Mouse (Mus musculus) macrophage (primary cell): ENCODE results near the gene Ccdc159. TPM values are rescaled to one million over a fixed set of nuclear protein-coding genes. Genes with fewer than 3 reads are reported as not detected.

Source experiments
- H3K27ac ChIP-seq: fragments of 350-480 bp; formaldehyde crosslinking; 2 replicates; pipeline ENCODE4 v1.9.0; 2021
- H3K36me3 ChIP-seq: fragments of 350-480 bp; formaldehyde crosslinking; 2 replicates; pipeline ENCODE4 v1.9.0; 2021; ENCODE audit errors: inconsistent target
- H3K4me3 ChIP-seq: fragments of 350-480 bp; formaldehyde crosslinking; 2 replicates; pipeline ENCODE4 v1.9.0; 2021; ENCODE audit errors: inconsistent target
- H3K79me2 ChIP-seq: fragments of 350-480 bp; formaldehyde crosslinking; 2 replicates; pipeline ENCODE4 v1.9.0; 2021; ENCODE audit errors: inconsistent target
- WGBS: methylation state at CpG from one replicate; pipeline ENCODE4 v1.1.7; 2026; ENCODE audit warnings: inconsistent platforms; ENCODE audit not compliant: missing documents; 5-methylcytosine and 5-hydroxymethylcytosine counted together
- polyA plus RNA-seq: library from polyadenylated mRNA; stranded (reverse); fragments of 250-400 nt; gene quantifications from 3 replicates; pipeline ENCODE4 v1.2.4, GENCODE M21; 2018; ENCODE audit warnings: inconsistent platforms

Ccdc159 gene
- polyA plus RNA-seq, 1 experiment from 2014 or later, result 0.63 TPM

DNA sequence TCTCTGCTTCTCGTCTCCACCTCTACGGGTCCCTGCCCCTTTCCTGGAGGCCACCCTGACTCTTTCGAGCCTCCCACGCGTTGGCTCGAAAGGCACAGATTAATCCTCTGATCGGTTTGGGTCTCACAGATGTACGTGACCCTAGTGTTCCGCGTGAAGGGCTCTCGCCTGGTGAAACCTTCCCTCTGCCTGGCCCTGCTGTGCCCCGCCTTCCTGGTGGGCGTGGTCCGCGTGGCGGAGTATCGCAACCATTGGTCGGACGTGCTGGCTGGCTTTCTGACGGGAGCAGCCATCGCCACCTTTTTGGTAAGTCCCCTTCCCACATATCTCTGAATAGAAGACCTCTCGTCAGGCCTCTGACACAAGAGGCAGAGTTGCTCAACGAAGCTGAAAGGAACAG is 17.0 kb downstream of the Ccdc159 start:
- WGBS, result 76% methylated on average over 23 of the region's 23 CpGs
- Histone ChIP-seq H3K4me3 (no peak overlapping the region), H3K27ac (no peak overlapping the region), H3K36me3 (no peaks in the 10 kb centered on the region), H3K79me2 (no peaks in the 10 kb centered on the region)

DNA sequence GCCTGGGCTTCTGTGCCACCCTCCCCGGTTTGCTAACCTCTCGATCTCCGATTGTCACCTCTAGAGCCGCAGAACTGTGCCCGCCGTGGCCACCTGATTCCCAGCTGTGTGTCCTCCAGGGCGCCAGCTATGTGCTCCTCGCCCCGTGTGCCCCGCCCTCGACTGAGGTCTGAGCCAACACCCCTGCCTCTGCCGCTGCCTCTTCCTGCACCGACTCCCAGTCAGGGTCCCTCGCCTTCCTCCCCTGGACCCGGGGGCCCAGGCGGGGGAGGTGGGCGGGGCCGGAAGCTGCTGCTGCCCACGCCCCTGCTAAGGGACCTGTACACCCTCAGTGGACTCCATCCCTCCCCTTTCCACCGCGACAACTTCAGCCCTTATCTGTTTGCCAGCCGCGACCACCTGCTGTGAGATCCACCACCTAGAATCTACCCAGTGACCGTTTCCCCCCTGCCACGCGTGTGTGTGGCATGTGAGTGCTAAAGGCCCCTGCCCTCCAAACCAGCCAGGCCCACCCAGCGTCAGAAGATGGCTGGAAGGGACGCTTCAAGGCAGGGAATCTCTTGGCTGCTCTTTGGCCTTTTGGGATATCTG is 20.4 kb downstream of the Ccdc159 start:
- Histone ChIP-seq H3K4me3 (no peak overlapping the region), H3K36me3 (no peaks in the 10 kb centered on the region), H3K27ac (no peak overlapping the region), H3K79me2 (no peaks in the 10 kb centered on the region)
- WGBS, result 4% methylated on average over 25 of the region's 28 CpGs

DNA sequence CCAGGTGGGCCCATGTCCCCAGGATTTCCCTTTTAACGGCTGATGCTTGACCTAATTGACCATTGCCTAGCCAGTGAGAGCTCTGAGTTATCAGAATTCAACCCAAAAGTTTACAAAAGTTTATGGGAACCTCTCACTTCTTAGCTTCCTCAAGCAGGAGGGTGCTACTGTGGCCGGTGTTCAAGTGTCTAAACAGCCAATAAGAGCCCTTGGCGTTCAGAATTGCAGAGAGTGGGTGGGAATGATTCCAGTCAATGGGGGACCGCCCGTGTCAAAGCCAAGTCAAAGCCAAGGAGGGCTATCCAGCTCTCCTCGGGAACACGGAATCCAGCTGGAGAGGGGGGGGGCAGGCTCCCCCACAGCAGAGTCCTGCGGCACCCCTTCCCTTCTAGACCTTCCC is 20.9 kb downstream of the Ccdc159 start:
- no peak overlapping the region for H3K4me3 ChIP-seq
- whole genome bisulfite sequencing, result 49% methylated on average over 8 of the region's 8 CpGs
- no peak overlapping the region for H3K27ac ChIP-seq
- no peaks in the 10 kb centered on the region for H3K36me3 ChIP-seq
- no peaks in the 10 kb centered on the region for H3K79me2 ChIP-seq

- Histone ChIP-seq H3K4me3 (no peak overlapping the region), H3K36me3 (no peaks in the 10 kb centered on the region), H3K79me2 (no peaks in the 10 kb centered on the region), H3K27ac (no peak overlapping the region)
- WGBS, result 73% methylated on average over 6 of the region's 6 CpGs
Observed at GRCm38 (mm10) chr9:21948790-21949189, 21.5 kb downstream of the Ccdc159 start.

DNA sequence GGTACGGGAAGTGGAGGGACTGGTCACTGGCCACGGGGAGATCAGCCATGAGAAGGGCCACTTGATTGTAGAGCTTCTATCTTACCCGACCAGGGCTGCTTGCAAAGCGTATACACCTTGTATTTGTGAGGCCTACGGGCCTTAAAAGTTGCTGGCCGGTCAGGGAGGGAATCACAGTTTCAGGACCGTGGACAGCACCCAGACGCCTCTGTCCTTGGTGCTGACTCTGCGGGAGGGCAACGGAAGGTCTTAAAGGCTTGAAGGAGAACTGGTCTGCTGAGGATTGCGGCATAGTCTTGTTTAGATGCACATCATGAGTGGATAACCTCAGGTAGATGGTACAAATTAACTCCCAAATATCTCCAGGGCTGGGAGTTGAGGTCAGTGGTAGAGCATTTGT is 23.1 kb downstream of the Ccdc159 start:
- Histone ChIP-seq H3K27ac (no peak overlapping the region), H3K4me3 (no peak overlapping the region), H3K36me3 (no peaks in the 10 kb centered on the region), H3K79me2 (no peaks in the 10 kb centered on the region)
- WGBS, result 17% methylated on average over 11 of the region's 11 CpGs

GRCm38 (mm10) chr9:21951977-21952376 is 24.7 kb downstream of the Ccdc159 start:
- no peaks in the 10 kb centered on the region for H3K36me3 ChIP-seq
- no peak overlapping the region for H3K4me3 ChIP-seq
- 78% methylated on average over 3 of the region's 3 CpGs for WGBS
- no peak overlapping the region for H3K27ac ChIP-seq
- no peaks in the 10 kb centered on the region for H3K79me2 ChIP-seq

DNA sequence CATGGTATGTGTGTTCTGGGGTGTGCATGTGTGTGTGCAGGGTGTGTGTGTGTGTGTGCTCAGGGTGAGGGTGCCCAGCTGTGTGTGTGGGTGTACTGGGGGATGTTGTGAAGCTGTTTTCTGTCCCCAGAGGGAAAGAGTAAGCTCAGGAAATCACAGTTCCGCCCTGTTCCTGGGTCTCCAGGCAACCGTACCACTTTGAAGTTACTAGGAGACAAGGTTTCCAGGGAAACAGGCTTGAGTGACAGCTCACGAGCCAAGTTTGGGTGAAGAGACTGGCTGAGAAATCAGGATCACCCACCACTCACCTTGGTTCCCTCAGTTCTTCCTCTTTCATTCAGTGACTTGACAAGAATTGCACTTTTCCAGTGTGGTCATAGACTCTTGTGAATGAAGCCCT is 26.3 kb downstream of the Ccdc159 start:
- Histone ChIP-seq H3K36me3 (no peaks in the 10 kb centered on the region), H3K79me2 (no peaks in the 10 kb centered on the region), H3K27ac (no peak overlapping the region), H3K4me3 (no peak overlapping the region)
- WGBS, result 9% methylated on average over 3 of the region's 3 CpGs

DNA sequence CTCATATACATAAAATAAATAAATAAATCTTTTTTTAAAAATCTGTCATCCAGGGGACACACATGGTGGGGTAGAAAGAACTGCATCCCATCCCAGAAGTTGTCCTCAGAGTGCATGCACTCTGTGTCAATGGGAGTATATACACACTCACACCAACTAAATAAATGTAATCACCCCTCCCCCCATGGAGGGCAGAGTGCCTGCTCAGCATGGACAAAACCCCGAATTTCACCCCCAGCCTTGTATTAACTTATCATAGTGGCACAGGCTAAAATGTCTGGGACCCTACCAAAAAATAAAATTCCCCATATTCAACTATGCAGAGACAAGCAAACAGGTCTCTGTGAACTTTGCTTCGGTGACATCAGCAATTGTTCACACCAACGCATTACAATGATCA is 27.4 kb downstream of the Ccdc159 start:
- H3K36me3 ChIP-seq, result no peaks in the 10 kb centered on the region
- H3K27ac ChIP-seq, result no peak overlapping the region
- H3K79me2 ChIP-seq, result no peaks in the 10 kb centered on the region
- WGBS, result 70% methylated on average over 3 of the region's 3 CpGs
- H3K4me3 ChIP-seq, result no peak overlapping the region

DNA sequence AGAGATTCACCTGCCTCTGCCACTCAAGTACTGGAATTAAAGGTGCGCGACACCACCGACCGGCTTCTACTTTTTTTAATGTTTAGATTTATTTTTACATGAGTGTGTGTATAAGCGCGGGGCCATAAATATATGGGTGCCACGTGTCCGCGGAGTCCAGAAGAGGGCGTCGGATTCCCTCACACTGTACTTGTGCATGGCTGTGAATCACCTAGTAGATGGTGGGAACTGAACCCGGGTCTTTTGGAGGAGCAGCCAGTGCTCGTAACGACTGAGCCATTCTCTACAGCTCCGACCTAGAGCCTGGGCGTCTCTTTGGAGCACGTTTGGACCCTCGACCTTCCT is 27.9 kb downstream of the Ccdc159 start:
- Histone ChIP-seq H3K27ac (peak overlapping the region; percentile 55), H3K4me3 (peak overlapping the region; percentile 43), H3K36me3 (no peaks in the 10 kb centered on the region), H3K79me2 (no peaks in the 10 kb centered on the region)
- 0% methylated on average over 18 of the region's 18 CpGs for whole genome bisulfite sequencing

- H3K27ac ChIP-seq, result peak within 1 kb of the TSS; percentile 55
- no peaks in the 10 kb centered on the region for H3K79me2 ChIP-seq
- WGBS, result under 1% methylated on average over 50 of the region's 54 CpGs
- H3K4me3 ChIP-seq, result peak within 1 kb of the TSS; percentile 58
- H3K36me3 ChIP-seq, result no peaks in the 10 kb centered on the region
Observed at GRCm38 (mm10) chr9:21955570-21956281, 28.5 kb downstream of the Ccdc159 start, which contains the start of gene Swsap1. Swsap1 (plus strand) TSS chr9:21955755.

DNA sequence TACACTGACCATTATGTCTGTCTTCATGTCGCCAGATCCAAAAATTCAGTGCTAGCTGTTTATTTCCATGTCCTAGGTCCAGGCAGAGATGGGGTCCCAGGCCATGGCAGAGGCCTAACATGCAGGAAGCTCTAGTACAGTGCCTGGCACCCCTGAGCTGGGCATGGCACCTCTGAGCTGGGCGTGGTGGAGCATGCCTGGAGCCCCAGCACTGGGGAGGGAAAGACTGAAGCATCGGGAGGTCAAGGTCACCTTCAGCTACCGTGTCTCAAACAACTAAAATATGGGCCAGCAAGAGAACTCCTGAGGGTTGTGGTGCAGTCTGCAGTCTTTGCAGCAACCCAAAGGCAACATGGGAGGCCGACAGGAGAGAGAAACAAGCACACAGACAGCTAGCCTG is 31.1 kb downstream of the Ccdc159 start:
- no peak overlapping the region for H3K27ac ChIP-seq
- H3K4me3 ChIP-seq, result no peak overlapping the region
- 97% methylated on average over 5 of the region's 5 CpGs for WGBS
- no peaks in the 10 kb centered on the region for H3K79me2 ChIP-seq
- no peaks in the 10 kb centered on the region for H3K36me3 ChIP-seq

- Histone ChIP-seq H3K79me2 (no peaks in the 10 kb centered on the region), H3K27ac (no peak overlapping the region), H3K36me3 (no peaks in the 10 kb centered on the region), H3K4me3 (no peak overlapping the region)
- WGBS, result 94% methylated on average over 7 of the region's 7 CpGs
Observed at GRCm38 (mm10) chr9:21959244-21959643, 32.0 kb downstream of the Ccdc159 start.

DNA sequence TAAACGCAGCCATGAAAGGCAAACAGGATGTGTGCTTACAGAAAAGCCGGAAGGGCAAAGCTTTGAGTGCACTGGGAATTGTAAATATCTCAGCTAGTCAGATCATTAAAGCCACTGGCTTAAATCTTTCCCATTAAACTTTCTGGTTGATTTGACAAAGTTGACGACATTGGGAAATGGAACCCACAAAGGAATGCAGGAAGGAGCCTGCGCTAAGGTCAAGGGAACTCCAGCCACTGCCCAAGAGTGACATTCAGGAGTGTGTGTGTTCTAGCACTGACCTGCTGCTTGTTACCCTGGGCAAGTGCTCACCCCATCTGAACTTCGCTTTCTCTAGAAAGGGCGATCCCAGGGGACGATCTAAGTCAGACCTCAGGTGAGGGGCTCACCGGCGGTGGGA is 32.9 kb downstream of the Ccdc159 start:
- no peaks in the 10 kb centered on the region for H3K36me3 ChIP-seq
- no peak overlapping the region for H3K4me3 ChIP-seq
- H3K27ac ChIP-seq, result no peak overlapping the region
- no peaks in the 10 kb centered on the region for H3K79me2 ChIP-seq
- WGBS, result 90% methylated on average over 9 of the region's 9 CpGs

DNA sequence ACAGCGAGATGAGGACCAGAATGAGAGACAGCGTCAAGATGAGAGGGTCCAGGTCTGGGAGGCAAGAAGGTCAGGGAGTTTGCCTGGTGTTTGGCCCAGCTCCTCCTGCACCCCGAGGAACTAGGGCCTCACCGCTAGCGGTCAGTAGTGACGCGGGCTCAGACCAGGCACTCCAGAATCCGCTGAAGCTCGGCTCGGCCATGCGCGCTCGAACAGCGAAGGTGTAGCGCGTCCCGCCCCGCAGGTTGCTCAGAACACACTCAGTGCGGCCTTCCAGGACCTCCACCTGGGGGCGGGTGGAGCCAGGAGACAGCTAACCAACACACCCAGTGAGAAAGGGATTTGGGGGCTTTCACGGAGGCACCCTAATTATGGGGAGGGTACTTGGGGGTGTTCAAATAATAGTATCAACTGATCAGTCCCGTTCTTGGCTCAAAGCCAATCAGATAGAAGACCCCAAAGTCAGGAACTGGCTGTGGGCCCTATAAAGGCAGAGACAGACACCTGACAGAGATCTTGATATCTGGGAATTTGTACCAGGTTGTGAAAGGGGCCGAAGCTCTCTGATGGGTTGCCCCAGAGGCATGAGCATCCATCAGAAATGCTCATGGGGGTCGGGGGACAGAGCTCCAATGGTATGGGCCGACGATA is 33.4 kb downstream of the Ccdc159 start:
- Histone ChIP-seq H3K36me3 (no peaks in the 10 kb centered on the region), H3K79me2 (no peaks in the 10 kb centered on the region), H3K4me3 (no peak overlapping the region), H3K27ac (no peak overlapping the region)
- WGBS, result 88% methylated on average over 26 of the region's 26 CpGs

- WGBS, result 6% methylated on average over 34 of the region's 35 CpGs
- Histone ChIP-seq H3K79me2 (no peaks in the 10 kb centered on the region), H3K36me3 (no peaks in the 10 kb centered on the region), H3K27ac (no peak overlapping the region), H3K4me3 (no peak overlapping the region; the same call in 1 of the 2 replicates)
Observed at GRCm38 (mm10) chr9:21961366-21961980, 34.2 kb downstream of the Ccdc159 start.
